Mouse (Mus musculus) adrenal gland, postnatal 14 days (tissue): ENCODE results near the gene Pak6. TPM values are rescaled to one million over a fixed set of nuclear protein-coding genes. Genes with fewer than 3 reads are reported as not detected.

Experiments used
- DNase-seq: peaks from one replicate; pipeline ENCODE4 v3.0.0; 2021; ENCODE audit warnings: mixed read lengths
- total RNA-seq: library from RNA; stranded (reverse); gene quantifications from 2 replicates; pipeline ENCODE4 v1.2.3, GENCODE M21; 2021

Pak6 gene
- total RNA-seq, 1 experiment from 2014 or later: 12.7 TPM

DNA sequence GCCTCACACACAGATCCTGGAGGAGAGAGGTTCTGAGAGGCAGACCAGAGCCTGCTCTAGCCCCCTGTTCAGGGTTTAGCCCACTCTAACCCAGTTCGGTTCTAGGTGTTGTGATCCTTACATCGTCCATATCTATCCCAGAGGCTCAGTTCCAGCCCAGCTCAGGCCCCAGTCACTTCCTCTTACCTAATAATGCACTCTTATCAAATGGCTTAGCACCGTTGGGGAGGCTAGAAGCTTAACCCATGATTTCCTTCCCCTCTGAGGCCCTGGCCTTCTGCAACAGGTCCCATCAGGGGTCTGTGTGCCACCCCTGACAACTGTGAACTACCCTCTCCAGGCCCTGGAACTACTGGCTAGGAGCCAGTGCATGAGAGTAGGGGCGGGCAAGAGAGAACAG is 66.1 kb downstream of the Pak6 start:
- no peak for DNase-seq

DNA sequence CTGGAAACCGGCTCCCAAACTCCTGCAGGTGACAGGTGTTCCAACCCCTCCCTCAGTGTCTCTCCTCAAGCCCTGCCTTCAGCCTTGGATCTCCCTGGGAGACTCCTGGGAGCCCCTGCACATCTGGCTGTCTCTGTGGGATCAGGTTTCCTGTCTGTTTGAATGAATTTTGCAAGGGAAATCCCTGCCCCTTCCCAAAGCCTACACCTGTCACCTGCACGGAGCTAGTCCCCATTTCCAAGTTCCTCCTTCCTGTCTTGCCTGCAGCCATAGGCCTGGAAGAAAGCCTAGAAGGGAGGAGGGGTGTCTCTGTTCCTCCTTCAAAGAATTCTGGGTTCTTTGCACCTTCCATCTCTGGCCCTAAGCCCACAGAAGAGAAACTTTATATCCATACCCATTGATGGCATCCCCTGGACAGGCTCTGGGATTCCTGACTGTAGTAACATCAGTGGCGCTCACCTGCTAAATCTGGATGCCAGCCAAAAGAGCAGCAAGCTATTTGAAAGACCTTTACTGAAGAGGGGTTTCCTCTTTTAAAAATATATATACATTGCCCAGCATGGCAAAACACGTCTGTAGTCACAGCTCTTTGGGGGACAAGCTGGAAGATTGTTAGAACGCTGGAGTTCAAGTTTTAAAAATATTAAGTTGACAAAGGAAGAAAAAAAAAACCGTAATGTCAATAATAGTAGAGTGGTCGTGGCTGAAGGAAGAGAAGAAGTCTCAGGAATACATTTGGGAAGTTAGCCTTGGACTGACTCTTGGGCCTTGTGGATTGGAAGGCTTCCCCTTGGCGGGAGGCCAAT is 66.9 kb downstream of the Pak6 start:
- DNase-seq: no peak

DNA sequence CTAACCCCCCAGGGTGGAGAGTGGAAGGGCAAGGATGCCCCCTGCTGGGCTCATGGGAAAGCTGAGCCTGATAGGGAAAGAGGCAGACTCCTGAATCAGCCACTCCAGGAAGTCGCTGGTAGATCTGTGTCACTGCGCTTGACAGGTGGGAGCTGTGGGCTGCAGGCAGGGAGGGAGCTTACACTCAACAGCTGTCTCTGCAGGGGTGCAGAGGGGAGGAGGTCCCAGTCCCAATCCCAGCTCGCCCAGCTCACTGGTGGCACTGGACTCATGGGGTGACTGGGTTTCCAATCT is 67.5 kb downstream of the Pak6 start:
- peak; percentile 91 for DNase-seq

DNA sequence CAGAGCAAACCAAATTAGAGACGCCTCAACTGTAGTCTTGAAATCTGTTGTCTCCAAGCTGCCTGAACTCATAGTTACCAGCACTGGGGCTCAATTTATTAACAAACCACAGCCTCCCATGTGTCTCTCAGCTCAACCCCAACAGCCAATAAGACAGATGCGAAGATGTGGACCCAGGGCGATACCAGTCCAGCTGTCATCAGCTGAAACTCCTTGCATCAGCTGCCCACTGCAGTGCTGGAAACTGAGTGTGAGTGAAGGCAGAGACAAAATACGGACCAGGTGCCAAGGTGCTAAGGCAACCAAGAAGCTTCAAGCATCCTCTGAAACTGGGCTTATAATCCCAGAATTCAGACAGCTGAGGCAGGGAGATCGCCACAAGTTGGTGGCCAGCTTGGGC is 68.9 kb downstream of the Pak6 start:
- no peak for DNase-seq

DNA sequence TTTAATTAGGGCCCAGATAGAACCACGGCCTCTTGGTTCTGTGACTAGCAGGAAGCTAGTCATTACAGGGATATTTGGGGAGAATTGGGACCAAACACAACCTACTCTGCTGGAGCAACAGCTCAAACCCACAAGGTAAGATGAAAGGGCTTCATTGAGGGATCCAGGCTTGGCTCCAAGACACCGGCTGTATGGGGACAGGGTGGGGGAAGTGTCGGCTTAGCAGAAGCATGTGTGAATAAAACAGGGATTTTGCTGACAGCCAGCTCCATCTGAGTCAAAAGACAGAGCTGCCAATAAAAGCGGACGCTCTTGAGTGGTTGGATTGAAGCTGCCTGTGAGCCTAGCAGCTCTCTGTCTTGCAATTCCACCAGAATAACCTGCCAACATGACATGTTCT is 70.2 kb downstream of the Pak6 start:
- DNase-seq: no peak

DNA sequence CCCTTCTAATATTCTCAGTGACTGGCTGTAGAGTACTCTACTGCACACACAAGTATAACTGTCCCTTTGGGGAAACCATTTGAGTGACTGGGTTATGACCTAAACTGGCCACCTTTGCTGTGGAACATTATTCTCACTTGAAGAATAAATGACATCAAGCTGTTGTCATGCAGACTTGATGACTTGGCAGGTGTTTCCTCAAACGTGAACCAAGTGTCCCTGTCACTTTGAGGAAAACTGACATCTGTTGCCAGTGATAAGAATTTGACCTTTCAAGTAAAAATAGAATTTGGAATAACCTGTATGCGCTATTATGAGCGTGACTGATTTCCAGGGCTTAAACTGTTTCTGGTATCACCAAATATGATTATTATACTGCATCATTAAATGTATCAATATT is 77.2 kb downstream of the Pak6 start:
- DNase-seq: no peak

DNA sequence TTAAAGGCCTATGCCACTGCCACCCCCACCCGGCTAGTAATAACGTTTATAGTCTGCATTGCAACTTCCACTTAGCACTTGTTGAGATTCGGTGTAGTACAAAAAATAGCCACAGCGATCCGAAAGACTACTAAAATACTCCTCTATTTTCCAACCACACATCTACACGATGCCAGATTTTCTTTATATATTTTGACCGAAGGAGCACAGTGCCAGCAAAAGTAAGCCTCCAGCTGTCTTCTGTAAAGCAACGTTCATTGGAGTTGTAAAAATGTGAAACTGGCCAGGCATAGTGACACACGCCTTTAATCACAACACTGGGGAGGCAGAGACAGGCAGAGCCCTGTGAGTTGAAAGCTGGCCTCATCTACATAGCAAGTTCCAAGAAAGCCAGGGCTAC is 78.1 kb downstream of the Pak6 start:
- DNase-seq: no peak

DNA sequence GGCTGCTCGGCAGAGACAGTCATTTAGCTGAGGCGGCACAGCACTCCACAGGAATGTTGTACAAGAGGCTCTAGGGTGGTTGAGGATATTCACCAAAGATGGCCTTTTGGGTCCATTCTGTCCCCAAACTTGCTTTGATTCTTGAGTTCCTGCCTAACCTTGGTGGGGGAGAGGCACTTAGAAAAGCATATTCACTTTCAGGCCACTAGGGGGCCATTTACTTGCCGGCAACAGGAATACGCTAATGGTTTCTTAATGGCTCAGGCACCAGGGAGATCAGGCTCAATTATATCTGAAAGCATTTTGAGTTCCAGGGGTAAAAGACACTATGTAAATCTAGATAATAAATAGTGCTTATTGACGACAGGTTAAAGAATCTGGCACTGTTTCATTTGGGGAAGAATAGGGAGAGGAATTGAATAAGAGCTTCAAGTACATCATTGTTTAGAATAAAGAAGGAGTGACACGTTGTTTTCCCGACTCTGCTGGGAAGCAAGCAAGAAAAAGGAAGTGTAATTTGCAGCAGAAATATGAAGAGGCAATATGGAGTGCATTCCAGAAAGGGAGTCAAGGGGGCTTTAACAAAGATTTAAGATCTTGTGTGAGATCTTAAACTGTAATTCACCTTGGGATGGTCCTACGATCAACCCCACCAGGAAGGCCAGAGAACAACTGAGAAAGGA is 80.3 kb downstream of the Pak6 start:
- DNase-seq: peak; percentile 70

DNA sequence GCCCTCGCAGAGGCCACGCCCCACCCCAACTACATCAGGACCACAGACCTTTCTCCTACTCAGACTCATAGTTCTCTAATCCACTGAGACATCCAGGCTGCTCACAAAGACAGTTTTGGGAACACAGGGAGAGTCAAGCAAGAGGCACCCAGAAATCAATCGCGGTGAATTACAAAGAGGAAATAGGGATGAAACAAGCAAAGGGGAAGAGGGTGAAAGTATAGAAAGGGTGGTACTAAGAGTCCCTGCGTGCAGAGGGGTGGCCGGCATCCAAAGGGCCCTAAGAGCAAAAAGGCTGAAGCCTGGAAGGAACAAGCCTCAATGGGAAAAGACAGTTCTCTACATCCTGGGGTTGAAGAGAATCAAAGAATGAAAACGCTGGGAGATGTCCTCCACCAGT is 81.5 kb downstream of the Pak6 start:
- no peak for DNase-seq

DNA sequence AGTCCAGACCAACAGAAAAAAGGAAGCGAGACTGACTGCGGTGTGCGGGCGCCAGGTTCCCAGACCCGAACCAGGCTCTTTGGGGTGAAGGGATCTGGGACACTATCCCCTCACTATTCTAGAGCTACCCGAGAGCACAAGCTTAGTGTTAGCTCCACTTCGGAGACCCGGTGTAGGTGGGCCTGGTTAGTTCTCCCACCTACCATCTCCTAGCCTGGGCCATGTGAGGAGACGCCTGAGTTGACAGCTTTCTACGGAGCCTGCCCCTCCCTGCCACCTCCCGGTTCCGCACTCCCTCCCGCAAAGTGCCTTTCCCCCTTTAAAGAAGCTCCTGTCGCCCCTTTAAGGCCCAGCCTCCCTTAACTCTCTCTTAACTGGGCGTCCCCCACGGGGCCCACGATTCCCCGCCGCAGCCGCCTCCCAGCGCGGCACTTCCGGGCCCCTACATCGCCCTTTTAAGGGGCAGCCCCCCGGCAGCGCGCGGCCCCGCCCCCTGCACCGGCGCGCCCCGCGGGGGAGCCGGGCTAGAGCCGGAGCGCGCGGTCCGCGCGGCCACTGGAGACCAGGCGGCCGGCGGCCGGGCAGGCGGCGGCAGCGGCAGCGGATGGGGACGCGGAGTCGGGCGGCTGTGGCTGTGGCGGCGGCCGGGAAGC is 82.3 kb downstream of the Pak6 start, which contains the start of gene Inafm2:
Gene Inafm2 (plus strand): TSS at position 527 of the 653 bp plus-strand sequence.
- DNase-seq: peak; percentile 96

DNA sequence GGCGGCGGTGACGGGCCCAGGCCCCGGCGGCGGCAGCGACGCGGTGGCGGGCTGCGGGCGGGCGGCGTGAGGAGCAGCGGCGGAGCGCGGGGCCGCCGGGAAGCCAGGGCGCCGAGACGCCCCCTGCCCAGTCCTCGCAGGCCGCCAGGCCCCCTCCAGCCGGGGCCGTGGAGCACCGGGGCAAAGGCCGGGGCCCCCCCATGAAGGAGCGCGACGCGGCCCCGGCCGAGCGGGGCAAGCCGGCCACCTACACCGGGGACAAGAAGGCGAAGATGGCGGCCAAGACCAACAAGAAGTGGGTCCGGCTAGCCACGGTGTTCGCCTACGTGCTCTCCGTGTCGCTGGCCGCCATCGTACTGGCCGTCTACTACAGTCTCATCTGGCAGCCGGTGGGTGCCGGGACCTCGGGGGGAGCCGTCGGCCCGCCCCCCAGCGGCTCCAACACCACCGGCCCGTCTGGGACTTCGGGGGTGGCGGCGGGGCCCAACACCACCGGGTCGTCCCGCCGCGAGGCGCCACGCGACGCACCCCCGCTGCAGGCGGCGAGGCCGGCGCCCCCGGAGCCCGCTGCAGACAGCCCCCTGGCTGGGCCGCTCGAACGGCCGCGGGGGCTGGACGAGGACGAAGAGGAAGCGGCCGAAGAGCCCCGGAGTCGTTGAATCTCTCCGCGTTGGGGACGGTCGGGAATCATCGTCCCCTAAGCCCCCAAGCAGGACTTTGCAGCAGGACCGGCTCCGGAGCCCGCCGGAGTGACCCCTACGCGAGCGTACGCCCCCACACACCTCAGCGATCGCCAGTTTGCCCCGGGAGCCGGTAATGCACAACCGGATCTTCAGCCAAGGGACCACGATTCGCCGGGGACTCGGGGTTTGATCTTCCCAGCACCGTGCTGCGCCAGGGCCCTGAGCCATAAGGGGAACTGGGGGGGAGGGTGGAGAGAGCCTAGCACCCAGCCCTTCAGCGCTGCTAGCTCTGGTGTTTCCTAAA is 83.1 kb downstream of the Pak6 start:
- DNase-seq: peak; percentile 62

DNA sequence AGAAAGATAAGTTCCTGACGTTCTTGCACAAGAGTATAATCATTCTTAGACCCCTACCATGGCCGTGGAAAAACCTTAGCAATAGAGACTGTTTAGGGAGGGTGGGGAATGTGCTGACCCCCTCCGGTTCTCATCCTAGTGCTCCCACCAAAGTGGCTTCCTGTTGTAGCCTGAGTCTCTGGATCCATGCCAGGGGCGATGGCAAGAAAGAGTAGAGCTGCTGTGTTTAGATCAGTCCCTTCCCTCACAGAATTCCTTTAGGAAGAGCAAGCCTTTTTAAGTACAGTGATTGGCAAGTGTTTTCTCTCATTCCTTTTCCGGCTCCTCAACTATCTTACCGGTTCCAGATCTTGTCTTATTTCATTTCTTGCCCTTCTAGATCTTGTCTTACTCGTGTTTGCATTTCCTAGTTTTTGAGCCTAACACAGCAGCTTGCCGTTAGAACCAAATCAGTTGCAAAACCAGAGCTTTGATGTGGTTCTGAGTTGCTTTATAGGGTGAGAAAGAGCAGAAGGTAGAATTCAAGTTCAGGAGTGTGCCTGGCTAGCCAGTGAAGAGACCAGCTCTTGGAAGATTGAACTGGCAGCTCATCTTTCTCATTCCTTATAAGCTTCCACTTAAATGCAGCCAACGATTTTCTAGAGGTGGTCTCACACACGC is 84.3 kb downstream of the Pak6 start:
- DNase-seq: peak; percentile 51

Other genes starting within 250 kb of the Pak6 start
- gene Srp14, start 183.6 kb upstream of the Pak6 start, total RNA-seq: 140 and 142 TPM in 2 replicates
- 14.4 and 26.8 TPM in 2 replicates for gene Bmf, start 113.6 kb upstream of the Pak6 start, total RNA-seq
- gene Bub1b, start 65.1 kb upstream of the Pak6 start, total RNA-seq: 19.5 and 21.4 TPM in 2 replicates
- gene Ankrd63, start 40.7 kb downstream of the Pak6 start, total RNA-seq: 0.15 and 0.30 TPM in 2 replicates
- gene Plcb2, start 65.1 kb downstream of the Pak6 start, total RNA-seq: 1.1 and 8.7 TPM in 2 replicates
- 28.8 and 30.0 TPM in 2 replicates for gene Inafm2, start 82.5 kb downstream of the Pak6 start, total RNA-seq
- 4.2 and 4.8 TPM in 2 replicates for gene Ccdc9b, start 99.4 kb downstream of the Pak6 start, total RNA-seq
- not detected in 2 replicates for gene Phgr1, start 109.5 kb downstream of the Pak6 start, total RNA-seq
- 26.3 and 28.1 TPM in 2 replicates for gene Disp2, start 116.4 kb downstream of the Pak6 start, total RNA-seq
- 17.8 and 17.9 TPM in 2 replicates for gene Knstrn, start 150.7 kb downstream of the Pak6 start, total RNA-seq
- 173 and 197 TPM in 2 replicates for gene Ivd, start 198.7 kb downstream of the Pak6 start, total RNA-seq
- gene Bahd1, start 237.1 kb downstream of the Pak6 start, total RNA-seq: 32.3 and 33.7 TPM in 2 replicates